Mouse (Mus musculus): ENCODE measurements around the gene Nek1. TPM values are rescaled to one million over a fixed set of nuclear protein-coding genes. Genes with fewer than 3 reads are reported as not detected.

The Nek1 gene
- polyA plus RNA-seq, 1 experiment from 2014 or later, result 23.2 TPM

DNA sequence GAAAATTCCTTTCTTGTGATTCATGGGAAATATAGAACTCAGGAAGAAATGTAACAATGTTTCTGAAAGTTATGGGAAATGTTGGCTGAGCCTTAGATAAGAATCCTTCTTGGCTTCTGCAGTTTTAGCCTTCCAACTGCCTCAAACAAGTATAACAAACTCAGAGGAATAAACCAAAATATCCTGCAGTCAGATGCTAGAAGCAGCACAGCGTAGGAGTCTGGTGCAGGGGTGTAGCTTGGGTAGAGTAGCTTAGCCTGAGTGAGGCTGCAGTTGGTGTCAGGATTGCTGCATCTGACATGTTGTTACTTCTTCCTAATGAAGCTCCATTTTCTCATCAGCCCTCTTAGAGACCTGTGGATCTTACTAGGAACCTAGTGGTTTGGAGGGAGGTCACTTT, 128.6 kb downstream of the Nek1 start:
- Histone ChIP-seq H3K4me2 (replicated peaks) (no peak overlapping the region), H3K9ac (no peak overlapping the region), H3K9me3 (replicated peaks) (no peaks in the 10 kb centered on the region), H3K27me3 (no peaks in the 10 kb centered on the region), H3K4me3 (no peak overlapping the region), H3K4me1 (no peaks in the 10 kb centered on the region), H3K36me3 (peaks cover 7% of the 10 kb centered on the region; the same call in 1 of the 2 replicates), H3K27ac (no peak overlapping the region)
- ATAC-seq (ENCODE audit: low FRiP score), result no peak
- WGBS, result 100% methylated on average over 1 of the region's 1 CpGs

DNA sequence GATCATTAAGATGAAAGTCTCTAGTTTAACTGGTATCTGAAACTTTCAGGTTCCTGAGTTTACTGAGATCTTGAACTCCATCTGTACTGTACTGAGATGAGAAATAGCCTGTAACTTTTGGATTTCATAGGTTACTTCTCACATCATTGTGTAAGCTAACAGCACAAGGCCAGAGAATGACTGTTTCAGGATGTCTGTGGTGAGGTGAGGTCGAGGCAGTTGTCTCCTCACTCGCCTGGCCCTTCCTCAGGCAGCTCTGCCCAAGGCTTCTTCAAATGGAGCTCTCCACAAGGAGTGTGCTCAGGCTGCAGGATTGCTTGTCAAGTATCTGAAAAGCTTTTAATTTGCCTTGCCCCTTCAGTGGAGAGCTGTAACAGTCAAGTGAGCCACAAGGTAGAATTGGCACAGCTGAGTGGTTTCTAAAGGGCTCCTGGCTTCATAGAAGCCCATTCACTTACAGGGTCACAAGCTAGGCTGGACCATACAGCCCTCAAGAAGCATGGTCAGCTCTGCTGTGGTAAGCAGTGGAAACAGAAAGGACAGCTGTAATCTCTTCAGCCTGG, 134.4 kb downstream of the Nek1 start:
- Histone ChIP-seq H3K4me2 (replicated peaks) (no peak overlapping the region), H3K4me1 (no peaks in the 10 kb centered on the region), H3K9me3 (replicated peaks) (no peaks in the 10 kb centered on the region), H3K4me3 (no peak overlapping the region), H3K27ac (no peak overlapping the region), H3K36me3 (peaks cover 4% of the 10 kb centered on the region; the same call in 1 of the 2 replicates), H3K9ac (no peak overlapping the region), H3K27me3 (no peaks in the 10 kb centered on the region)
- ATAC-seq (ENCODE audit: low FRiP score), result no peak
- WGBS, result 68% methylated on average over 2 of the region's 2 CpGs

DNA sequence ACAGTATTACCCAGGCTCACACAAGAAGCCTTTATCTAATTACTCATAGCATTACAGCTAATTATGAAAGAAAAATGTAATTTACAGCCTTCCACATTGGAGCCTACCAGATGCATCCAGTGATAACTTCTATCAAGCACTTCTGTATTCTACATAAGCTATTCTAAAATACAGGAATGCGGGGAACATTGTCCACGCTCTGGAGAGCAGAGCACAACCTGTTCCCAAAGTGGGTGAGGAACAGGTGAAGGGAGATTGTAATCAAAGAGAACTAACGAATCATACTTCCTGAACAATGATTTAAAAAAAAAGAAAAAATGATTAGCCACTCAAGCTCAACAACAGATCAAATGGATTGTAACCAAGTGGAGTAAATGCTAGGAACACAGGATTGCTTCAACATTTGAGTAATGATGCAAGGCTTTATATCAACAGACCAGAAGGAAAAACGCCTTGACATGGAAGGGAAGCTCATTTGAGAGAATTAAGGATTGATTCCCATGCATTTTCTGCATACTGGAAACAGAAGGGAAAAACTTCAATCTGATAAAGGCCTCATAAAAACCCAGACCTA, 139.7 kb downstream of the Nek1 start:
- no peak for ATAC-seq (ENCODE audit: low FRiP score)
- Histone ChIP-seq H3K4me2 (replicated peaks) (no peak overlapping the region), H3K4me3 (no peak overlapping the region), H3K27ac (no peak overlapping the region), H3K9me3 (replicated peaks) (no peaks in the 10 kb centered on the region), H3K4me1 (no peaks in the 10 kb centered on the region), H3K36me3 (no peaks in the 10 kb centered on the region), H3K27me3 (no peaks in the 10 kb centered on the region), H3K9ac (no peak overlapping the region)
- 91% methylated on average over 4 of the region's 4 CpGs for WGBS

DNA sequence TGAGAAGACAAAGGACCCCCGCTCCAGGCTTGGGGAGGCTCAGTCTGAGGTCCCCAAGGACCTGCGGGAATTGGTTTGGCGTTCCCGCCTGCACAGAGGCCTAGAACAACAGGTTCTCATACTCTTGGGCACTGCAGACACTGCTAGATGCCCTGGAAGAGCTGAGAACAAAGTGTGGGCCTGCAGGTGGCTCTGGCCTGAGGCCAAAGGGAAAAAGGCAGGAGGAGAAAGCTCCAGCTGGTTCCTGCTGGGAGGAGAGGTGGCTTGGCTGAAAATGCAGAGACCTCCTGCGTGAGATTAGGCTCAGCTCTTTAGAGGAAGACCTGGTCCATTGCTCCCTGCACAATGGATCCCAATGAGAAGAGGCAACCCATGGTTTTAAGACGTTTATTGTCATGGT, 148.9 kb downstream of the Nek1 start:
- ATAC-seq (ENCODE audit: low FRiP score), result no peak
- no peaks in the 10 kb centered on the region for H3K27me3 ChIP-seq
- H3K4me3 ChIP-seq, result no peak overlapping the region
- no peak overlapping the region for H3K27ac ChIP-seq
- no peaks in the 10 kb centered on the region for H3K9me3 ChIP-seq (replicated peaks)
- no peak overlapping the region for H3K9ac ChIP-seq
- no peak overlapping the region for H3K4me2 ChIP-seq (replicated peaks)
- no peaks in the 10 kb centered on the region for H3K36me3 ChIP-seq
- no peaks in the 10 kb centered on the region for H3K4me1 ChIP-seq
- 57% methylated on average over 6 of the region's 6 CpGs for WGBS

DNA sequence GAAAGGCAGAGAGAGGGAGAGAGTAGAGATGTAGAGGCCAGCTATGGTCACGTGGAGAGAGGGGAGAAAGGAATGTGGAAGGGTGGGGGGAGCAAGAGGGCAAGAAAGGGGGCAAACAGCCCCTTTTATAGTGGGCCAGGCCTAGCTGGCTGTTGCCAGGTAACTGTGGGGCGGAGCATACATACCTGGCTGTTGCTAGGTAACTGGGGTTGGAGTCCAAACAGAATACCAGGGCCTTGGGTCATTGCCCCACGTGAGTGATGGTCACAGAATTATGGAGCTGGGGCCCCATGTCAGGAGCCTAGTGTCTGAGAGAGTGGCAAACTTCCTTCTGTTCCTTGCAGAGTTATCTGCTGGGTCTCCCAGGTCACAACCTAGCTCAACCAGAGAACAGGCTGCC, 149.3 kb downstream of the Nek1 start:
- Histone ChIP-seq H3K9ac (no peak overlapping the region), H3K4me2 (replicated peaks) (no peak overlapping the region), H3K4me3 (no peak overlapping the region), H3K27ac (no peak overlapping the region), H3K36me3 (no peaks in the 10 kb centered on the region), H3K9me3 (replicated peaks) (no peaks in the 10 kb centered on the region), H3K4me1 (no peaks in the 10 kb centered on the region), H3K27me3 (no peaks in the 10 kb centered on the region)
- WGBS, result 43% methylated on average over 3 of the region's 3 CpGs
- ATAC-seq (ENCODE audit: low FRiP score), result no peak

DNA sequence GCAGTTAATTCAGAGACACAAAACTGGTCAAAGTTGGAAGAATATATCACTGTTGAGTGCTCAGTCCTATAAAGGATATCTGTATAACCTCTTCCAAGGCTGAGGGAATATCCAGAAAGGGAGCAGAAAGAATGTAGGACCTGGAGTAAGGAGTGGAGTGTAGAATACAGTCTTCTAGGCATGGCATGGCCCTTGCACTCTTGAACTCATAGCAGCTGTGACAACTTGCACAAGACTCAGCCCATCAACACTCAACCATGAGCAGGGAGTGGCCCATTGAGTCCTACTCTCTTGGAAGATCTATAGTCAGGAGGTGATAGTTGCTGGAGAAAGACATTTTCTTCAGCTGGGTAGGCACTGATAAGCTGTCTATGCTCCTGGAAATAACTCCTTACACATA, 149.8 kb downstream of the Nek1 start:
- Histone ChIP-seq H3K4me3 (no peak overlapping the region), H3K36me3 (no peaks in the 10 kb centered on the region), H3K4me1 (no peaks in the 10 kb centered on the region), H3K9ac (no peak overlapping the region), H3K9me3 (replicated peaks) (no peaks in the 10 kb centered on the region), H3K27ac (no peak overlapping the region), H3K27me3 (no peaks in the 10 kb centered on the region), H3K4me2 (replicated peaks) (no peak overlapping the region)
- no peak for ATAC-seq (ENCODE audit: low FRiP score)

DNA sequence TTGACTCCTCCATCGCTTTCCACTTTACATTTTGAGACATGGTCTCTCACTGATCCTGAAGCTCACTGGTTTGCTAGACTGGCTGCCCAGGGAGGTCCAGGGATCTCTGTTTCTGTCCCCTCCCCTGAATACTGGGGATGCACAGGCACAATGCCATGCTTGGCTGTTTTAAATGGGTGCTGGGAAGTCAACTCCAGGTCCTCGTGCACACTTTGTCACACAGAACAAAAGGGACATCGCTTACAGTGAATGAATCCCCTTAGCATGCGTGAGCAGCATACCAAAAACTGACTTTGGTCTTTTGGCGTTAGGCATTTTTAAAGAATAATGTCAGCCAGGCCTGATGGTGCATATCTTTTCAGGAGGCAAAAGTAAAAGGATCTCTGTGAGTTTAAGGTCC, 155.7 kb downstream of the Nek1 start:
- Histone ChIP-seq H3K36me3 (no peaks in the 10 kb centered on the region), H3K4me2 (replicated peaks) (no peak overlapping the region), H3K27me3 (no peaks in the 10 kb centered on the region), H3K9me3 (replicated peaks) (no peaks in the 10 kb centered on the region), H3K27ac (no peak overlapping the region), H3K4me1 (no peaks in the 10 kb centered on the region), H3K9ac (no peak overlapping the region), H3K4me3 (no peak overlapping the region)
- WGBS, result 50% methylated on average over 5 of the region's 5 CpGs
- peak; percentile 71 for ATAC-seq (ENCODE audit: low FRiP score)

DNA sequence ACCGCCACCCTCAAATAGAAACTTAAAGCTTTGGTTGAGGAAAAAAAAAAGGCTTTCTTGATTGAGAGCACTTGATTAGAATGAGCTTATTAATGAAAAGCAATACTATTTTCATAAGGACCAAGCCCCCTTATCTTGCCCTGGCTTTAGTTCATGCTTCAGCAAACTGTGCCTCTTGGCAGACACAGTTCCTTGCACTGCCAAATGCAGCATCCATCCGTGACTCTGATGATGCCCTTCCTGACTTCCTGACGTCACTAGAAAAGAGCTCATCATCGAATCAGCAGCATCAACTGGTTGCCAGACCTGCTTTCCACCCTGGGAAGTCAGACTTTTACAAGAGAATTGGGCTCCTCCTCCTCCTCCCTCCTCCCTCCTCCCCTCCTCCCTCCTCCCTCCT, 157.6 kb downstream of the Nek1 start:
- no peak overlapping the region for H3K9ac ChIP-seq
- no peak overlapping the region for H3K4me2 ChIP-seq (replicated peaks)
- no peak for ATAC-seq (ENCODE audit: low FRiP score)
- H3K36me3 ChIP-seq, result no peaks in the 10 kb centered on the region
- H3K27me3 ChIP-seq, result no peaks in the 10 kb centered on the region
- H3K4me1 ChIP-seq, result no peaks in the 10 kb centered on the region
- 71% methylated on average over 4 of the region's 4 CpGs for WGBS
- no peak overlapping the region for H3K4me3 ChIP-seq
- H3K27ac ChIP-seq, result no peak overlapping the region
- no peaks in the 10 kb centered on the region for H3K9me3 ChIP-seq (replicated peaks)

DNA sequence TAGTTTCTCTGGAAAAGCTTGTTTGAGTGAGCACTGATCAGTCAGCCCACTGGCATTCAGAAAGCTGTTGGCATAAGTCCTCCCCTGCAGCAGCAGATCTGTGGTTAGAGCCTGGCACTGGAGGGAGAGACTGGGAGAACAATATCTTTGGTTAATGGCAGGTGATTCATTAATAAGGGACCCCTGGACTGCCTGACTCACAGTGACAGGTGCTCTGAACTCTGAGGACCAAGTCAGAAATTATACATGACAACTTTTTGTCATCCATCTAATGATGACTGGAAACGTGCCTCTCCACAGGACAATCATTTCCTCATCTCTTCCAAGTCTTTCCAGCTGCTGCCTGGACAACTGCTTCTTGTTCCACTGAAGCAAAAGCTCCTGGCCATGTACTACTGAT, 163.4 kb downstream of the Nek1 start:
- 67% methylated on average over 1 of the region's 1 CpGs for WGBS
- no peak overlapping the region for H3K27ac ChIP-seq
- H3K9me3 ChIP-seq (replicated peaks), result no peaks in the 10 kb centered on the region
- no peak overlapping the region for H3K4me3 ChIP-seq
- H3K27me3 ChIP-seq, result no peaks in the 10 kb centered on the region
- ATAC-seq (ENCODE audit: low FRiP score), result no peak
- no peak overlapping the region for H3K9ac ChIP-seq
- no peaks in the 10 kb centered on the region for H3K4me1 ChIP-seq
- no peak overlapping the region for H3K4me2 ChIP-seq (replicated peaks)
- H3K36me3 ChIP-seq, result no peaks in the 10 kb centered on the region

DNA sequence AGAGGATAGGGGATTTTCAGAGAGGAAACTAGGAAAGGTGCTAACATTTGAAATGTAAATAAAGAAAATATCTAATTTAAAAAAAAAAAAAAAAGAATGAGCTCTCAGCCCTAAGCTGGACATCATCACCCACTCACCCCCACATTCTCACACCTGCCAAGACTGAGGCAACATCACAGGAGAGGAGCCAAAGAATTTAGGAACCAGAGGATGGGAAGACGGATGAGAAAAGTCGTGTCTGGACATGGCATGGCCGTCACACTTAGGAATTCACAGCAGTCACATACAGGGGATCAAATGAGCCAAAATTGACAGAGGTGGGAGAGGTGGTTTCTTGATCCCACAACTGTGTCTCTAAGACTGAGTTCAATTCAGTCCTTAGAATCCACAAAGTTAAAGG, 165.5 kb downstream of the Nek1 start:
- no peak for ATAC-seq (ENCODE audit: low FRiP score)
- no peaks in the 10 kb centered on the region for H3K36me3 ChIP-seq
- WGBS, result 85% methylated on average over 3 of the region's 3 CpGs

DNA sequence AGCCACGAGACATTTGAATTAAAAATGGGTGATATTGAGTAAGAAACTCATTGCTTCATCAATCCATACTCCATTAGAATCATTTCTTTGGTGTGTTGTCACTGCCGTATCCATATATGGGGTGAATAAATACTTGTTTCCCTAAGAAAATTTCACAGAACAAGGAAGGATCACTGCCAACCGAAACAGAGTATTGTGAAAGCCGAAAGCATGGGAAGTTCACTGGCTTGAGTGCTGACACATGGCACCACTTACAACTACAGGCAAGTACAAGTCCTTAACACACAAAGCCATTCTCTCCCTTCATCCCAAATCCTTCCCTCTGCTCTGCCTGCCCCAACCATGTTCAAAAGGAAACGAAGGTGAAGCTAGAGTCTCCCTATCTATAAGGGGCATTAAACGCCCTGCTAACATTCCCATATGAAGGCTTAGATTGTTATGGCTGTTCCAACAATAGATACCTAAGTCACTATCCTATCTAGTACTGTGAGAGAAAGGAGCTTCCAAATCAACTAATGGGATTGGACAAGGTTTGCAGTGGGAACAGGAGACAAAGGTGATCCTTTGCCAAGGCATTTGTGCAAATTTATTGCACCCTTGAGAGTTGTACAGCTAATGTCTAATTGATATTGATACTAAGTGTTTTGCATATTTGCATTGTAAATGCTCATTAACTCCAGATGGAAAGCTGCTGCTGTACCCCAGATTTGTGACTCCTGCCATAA, 168.6 kb downstream of the Nek1 start:
- Histone ChIP-seq H3K9me3 (replicated peaks) (no peaks in the 10 kb centered on the region), H3K4me3 (no peak overlapping the region), H3K4me1 (no peaks in the 10 kb centered on the region), H3K9ac (no peak overlapping the region), H3K27ac (no peak overlapping the region), H3K36me3 (no peaks in the 10 kb centered on the region), H3K27me3 (no peaks in the 10 kb centered on the region), H3K4me2 (replicated peaks) (no peak overlapping the region)
- 85% methylated on average over 6 of the region's 6 CpGs for WGBS
- ATAC-seq (ENCODE audit: low FRiP score), result no peak

More for the DNA sequence above, 165.5 kb downstream of the Nek1 start:
- Histone ChIP-seq H3K27me3 (no peaks in the 10 kb centered on the region), H3K9me3 (replicated peaks) (no peaks in the 10 kb centered on the region), H3K27ac (no peak overlapping the region), H3K4me3 (no peak overlapping the region), H3K4me2 (replicated peaks) (no peak overlapping the region), H3K9ac (no peak overlapping the region), H3K4me1 (no peaks in the 10 kb centered on the region)

DNA sequence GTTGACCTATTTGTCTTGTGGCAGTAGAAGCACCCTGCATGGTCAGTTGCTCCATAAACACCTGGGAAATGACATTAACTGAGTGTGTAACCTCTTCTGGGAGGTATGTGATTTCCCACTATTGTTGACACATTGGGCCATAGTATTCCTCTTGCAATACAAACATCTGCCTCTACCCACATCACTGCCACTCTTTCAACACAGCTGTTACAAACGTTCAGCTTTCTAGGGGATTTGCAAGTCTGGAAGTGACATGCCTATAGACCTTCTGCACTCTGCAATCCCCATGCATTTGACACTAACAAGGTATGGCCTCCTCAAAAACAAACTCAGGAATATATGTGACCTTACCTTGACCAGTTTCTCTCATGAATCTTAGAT, 169.2 kb downstream of the Nek1 start:
- Histone ChIP-seq H3K27me3 (no peaks in the 10 kb centered on the region), H3K4me3 (no peak overlapping the region), H3K36me3 (no peaks in the 10 kb centered on the region), H3K27ac (no peak overlapping the region), H3K4me2 (replicated peaks) (no peak overlapping the region), H3K9ac (no peak overlapping the region), H3K4me1 (no peaks in the 10 kb centered on the region), H3K9me3 (replicated peaks) (no peaks in the 10 kb centered on the region)
- ATAC-seq (ENCODE audit: low FRiP score), result no peak
- WGBS, result 72% methylated on average over 1 of the region's 1 CpGs

DNA sequence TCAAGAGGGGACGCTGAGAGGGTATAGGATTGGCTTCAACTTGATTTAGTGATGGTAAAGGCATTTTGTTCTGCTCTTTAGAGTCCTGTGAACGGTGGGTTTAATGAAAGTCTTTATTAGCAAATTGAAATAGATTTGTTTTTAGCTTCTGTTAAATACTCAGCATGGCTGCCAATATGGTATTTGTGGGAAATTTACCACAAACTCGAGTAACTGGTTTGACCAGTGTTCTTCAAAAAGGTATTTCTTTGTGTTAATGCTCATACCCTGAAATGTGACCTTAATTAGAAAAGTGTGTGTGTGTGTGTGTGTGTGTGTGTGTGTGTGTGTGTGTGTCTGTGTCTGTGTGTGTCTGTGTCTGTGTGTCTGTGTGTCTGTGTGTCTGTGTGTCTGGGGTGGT, 178.6 kb downstream of the Nek1 start:
- H3K4me3 ChIP-seq, result no peak overlapping the region
- ATAC-seq (ENCODE audit: low FRiP score), result no peak
- no peak overlapping the region for H3K9ac ChIP-seq
- 86% methylated on average over 3 of the region's 3 CpGs for WGBS
- no peaks in the 10 kb centered on the region for H3K4me1 ChIP-seq
- no peak overlapping the region for H3K27ac ChIP-seq
- no peak overlapping the region for H3K4me2 ChIP-seq (replicated peaks)
- H3K27me3 ChIP-seq, result no peaks in the 10 kb centered on the region
- no peaks in the 10 kb centered on the region for H3K36me3 ChIP-seq
- H3K9me3 ChIP-seq (replicated peaks), result no peaks in the 10 kb centered on the region
